Mouse (Mus musculus): ENCODE results near the gene Gna15.

The Gna15 gene

DNA sequence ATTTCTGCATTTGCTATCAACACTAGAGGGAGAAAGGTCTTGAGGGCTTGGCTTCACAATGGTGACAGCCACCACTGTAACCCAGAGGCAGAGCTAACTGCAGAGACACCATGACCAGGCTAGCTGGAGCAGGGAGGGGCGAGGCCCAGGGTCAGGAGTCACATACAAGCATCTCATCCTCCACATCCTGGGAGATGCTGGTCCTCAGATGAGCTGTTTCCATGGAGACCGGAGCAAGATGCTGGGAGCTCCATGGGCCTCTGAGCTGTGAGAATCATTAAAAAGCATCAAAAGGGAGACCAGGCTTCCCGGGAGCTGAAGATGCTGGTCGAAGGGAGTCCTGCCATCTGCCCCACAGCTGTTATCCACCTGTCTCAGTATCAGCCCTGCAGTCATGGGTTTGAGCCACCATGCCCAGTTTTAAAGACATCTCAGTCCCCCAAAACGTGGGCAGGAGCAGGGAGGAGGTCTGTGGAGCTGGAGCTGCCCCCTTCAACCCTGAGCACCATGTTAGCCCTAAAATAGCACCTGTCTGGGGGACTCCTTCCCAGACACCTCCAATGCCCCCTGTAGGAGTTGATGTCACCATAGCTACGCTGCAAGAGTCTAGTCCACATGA is 39.5 kb downstream of the Gna15 start:
- no peak for TF ChIP-seq GATA4 (IDR thresholded peaks at IDR 0.05; ENCODE audit: insufficient replicate concordance, low read length)

GRCm38 (mm10) chr10:81483983-81484382 is 40.0 kb downstream of the Gna15 start:
- no peak for TF ChIP-seq GATA4 (IDR thresholded peaks at IDR 0.05; ENCODE audit: insufficient replicate concordance, low read length)

DNA sequence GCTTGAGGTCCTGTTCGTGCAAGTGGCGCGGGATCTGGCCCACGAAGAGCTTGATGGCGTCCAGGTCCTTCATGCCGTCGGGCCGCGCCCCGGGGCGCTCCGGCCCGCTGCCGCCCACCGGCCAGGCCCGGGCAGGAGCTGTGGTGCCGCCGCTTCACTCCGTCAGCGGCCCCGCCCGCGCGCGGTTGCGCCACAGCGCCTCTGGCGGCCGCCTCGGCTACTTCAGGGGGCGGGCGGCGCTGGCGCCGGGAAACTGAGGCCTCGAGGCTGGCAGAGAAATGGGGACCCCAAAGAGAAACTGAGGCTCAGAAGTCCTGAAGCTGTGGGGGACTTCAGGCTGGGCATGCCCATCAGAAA is 41.5 kb downstream of the Gna15 start, which contains the start of gene Celf5:
Gene Celf5, minus strand, starts transcription at position 177 of the 357 bp plus-strand sequence.
- TF ChIP-seq GATA4 (IDR thresholded peaks at IDR 0.05; ENCODE audit: insufficient replicate concordance, low read length) = no peak

DNA sequence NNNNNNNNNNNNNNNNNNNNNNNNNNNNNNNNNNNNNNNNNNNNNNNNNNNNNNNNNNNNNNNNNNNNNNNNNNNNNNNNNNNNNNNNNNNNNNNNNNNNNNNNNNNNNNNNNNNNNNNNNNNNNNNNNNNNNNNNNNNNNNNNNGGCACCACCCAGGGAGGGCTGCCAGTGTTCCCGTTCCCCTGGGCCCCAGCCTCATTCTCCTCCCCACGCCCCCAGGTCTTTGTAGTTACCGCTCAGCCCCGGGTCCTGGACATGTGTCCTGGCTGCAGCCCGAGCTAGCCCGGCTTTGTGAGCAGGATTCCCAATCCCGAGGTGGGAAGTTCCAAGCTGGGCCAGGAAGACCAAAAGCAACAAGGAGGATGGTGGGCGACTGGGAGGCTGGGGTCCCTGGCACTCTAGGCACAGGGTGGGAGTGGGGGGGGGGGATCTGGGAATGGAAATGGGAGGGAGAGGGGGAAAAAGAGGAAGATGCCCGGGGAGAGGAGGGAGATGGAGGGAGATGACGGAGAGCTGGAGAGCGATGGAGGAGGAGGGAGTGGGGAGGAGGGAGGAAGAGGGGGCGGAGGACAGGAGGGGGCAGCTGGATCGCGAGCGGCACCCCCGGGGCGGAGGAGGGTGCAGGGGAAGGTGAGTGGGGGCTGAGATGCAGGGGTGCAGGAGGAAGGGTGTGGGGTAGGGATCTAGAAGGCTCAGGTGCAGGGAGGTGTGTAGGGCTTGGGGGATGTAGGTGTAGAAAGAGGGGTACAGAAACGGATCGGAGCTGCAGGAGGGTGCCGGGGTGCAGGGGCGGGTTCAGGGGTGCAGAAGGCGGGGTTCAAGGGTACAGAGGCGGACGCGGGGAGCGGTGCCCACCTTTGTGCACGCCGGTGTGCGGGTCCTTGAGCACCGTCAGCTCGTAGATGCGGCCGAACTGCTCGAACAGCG is 42.2 kb downstream of the Gna15 start:
- no peak for TF ChIP-seq GATA4 (IDR thresholded peaks at IDR 0.05; ENCODE audit: insufficient replicate concordance, low read length)

GRCm38 (mm10) chr10:81474461-81474860 is 49.6 kb downstream of the Gna15 start:
- TF ChIP-seq GATA4 (IDR thresholded peaks at IDR 0.05; ENCODE audit: insufficient replicate concordance, low read length) = no peak

- no peak for TF ChIP-seq GATA4 (IDR thresholded peaks at IDR 0.05; ENCODE audit: insufficient replicate concordance, low read length)
These were observed 51.0 kb downstream of the Gna15 start for GRCm38 (mm10) chr10:81473003-81473451.

DNA sequence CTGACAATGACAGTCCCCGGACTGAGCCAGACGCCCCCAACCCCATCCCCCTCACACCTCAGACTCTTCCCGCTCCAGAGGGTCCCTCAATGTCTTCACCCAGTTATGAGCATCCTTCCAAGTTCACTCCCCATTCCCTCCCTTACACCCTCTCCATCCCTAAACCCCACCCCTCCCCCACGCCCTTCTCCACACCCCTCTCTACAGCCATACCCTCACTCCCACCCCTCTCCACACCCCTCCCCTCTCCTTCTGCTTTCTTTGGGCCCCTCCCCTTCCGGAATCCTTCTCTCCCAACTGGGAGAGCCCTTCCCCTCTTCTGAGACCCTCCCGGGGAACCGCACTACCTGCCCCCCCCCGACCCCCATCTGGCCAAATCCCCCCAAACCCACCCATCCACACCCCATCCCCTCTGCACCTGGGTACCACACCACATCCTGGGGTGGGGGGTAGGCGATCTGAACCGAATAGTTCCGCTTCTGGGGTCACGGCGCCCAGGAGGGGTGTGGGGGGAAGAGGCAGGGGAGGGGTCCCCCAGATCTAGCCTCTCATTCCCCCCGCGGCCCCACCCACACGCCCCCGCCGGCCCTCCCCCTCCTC is 51.5 kb downstream of the Gna15 start:
- no peak for TF ChIP-seq GATA4 (IDR thresholded peaks at IDR 0.05; ENCODE audit: insufficient replicate concordance, low read length)

DNA sequence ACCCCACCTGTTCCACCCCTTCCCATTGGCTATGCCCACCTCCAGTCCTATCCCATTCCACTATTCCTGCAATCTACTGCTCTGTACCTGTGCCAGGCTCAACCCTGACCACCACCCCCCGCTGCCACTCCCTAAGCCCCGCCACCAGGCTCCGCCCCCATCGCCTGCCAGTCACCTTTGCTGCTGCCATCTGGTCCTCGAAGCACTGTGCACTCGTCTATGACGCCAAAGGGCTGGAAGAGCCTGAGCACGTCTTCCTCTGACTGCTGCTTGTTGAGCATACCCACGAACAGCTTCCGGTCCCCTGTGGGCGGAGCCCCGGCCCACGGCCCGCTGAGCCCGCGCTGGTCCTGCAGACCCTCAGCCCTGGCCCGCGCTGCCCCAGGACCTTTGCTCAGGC is 53.6 kb downstream of the Gna15 start:
- TF ChIP-seq GATA4 (IDR thresholded peaks at IDR 0.05; ENCODE audit: insufficient replicate concordance, low read length) = no peak

DNA sequence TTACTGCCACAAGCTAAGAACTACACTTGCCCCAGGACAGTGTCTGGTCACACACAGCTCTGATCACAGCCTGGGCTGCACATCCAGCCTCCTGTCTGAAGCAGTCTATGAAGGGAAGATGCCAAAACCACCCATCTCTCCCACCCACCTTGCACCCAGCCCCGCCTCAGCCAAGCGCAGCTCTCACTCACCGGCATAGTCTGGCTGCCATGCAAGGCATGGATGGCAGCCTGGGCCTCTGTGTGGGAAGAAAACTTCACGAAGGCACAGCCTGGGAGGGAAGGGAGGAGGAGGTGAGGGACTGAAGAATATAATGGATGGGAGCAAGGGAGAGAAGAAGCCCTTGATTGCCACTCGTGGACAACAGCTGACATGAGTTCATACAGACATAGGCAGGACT is 54.8 kb downstream of the Gna15 start:
- no peak for TF ChIP-seq GATA4 (IDR thresholded peaks at IDR 0.05; ENCODE audit: insufficient replicate concordance, low read length)

GRCm38 (mm10) chr10:81467670-81468235 is 56.3 kb downstream of the Gna15 start:
- TF ChIP-seq GATA4 (IDR thresholded peaks at IDR 0.05; ENCODE audit: insufficient replicate concordance, low read length) = no peak

GRCm38 (mm10) chr10:81466881-81467280 is 57.1 kb downstream of the Gna15 start:
- TF ChIP-seq GATA4 (IDR thresholded peaks at IDR 0.05; ENCODE audit: insufficient replicate concordance, low read length) = no peak

GRCm38 (mm10) chr10:81466066-81466465 is 58.0 kb downstream of the Gna15 start:
- TF ChIP-seq GATA4 (IDR thresholded peaks at IDR 0.05; ENCODE audit: insufficient replicate concordance, low read length) = no peak

DNA sequence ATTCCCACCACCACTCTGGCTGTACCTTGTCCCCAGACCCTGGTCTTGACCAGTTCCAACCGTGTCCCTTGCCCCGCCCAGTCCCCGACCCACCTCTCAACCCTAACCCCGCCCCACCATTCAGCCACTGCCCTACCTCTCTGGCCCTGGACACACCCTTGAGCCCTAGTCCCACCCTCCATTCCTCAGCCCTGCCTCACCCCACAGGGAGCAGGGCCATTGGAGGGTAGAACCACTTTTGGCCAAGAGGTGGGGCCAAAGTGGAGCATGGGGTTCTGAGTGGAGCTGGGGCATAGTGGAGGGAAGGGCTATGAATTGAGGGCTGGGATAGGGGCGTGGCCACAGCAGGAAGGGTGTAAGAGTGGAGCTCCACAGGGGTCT is 58.8 kb downstream of the Gna15 start:
- no peak for TF ChIP-seq GATA4 (IDR thresholded peaks at IDR 0.05; ENCODE audit: insufficient replicate concordance, low read length)

GRCm38 (mm10) chr10:81464405-81465264 is 59.4 kb downstream of the Gna15 start:
- TF ChIP-seq GATA4 (IDR thresholded peaks at IDR 0.05; ENCODE audit: insufficient replicate concordance, low read length) = no peak

GRCm38 (mm10) chr10:81463531-81463930 is 60.5 kb downstream of the Gna15 start:
- no peak for TF ChIP-seq GATA4 (IDR thresholded peaks at IDR 0.05; ENCODE audit: insufficient replicate concordance, low read length)

All from liver, adult (tissue).